Mouse (Mus musculus): ENCODE measurements around the gene Ovol3. TPM values are rescaled to one million over a fixed set of nuclear protein-coding genes. Genes with fewer than 3 reads are reported as not detected.
"Not testable (repeated sequence)": the region's sequence is repeated elsewhere in the genome, so short reads cannot be mapped to it uniquely, and the experiment has no call there.

Ovol3 gene
- polyA plus RNA-seq, 1 experiment from 2014 or later, result not detected

- no peak for DNase-seq (ENCODE audit: low spot score)
- 24% methylated on average over 11 of the region's 11 CpGs for WGBS
- Histone ChIP-seq H3K27me3 (replicated peaks; ENCODE audit: control insufficient read depth, insufficient read depth, low read length) (no peaks in the 10 kb centered on the region), H3K9ac (ENCODE audit: low read length) (peak overlapping the region; percentile 53), H3K4me2 (ENCODE audit: low read length) (peak overlapping the region; percentile 97), H3K9me3 (ENCODE audit: control insufficient read depth, low read length) (no peaks in the 10 kb centered on the region), H3K36me3 (ENCODE audit: control insufficient read depth, insufficient read depth, low read length) (peaks cover 15% of the 10 kb centered on the region), H3K4me1 (replicated peaks; ENCODE audit: control insufficient read depth, insufficient read depth, low read length) (0 out of 2 replicates have a peak, but pooled peaks cover 3% of the 10 kb centered on the region), H3K27ac (ENCODE audit: low read depth) (no peak overlapping the region), H3K4me3 (ENCODE audit: low read depth, low read length) (peak overlapping the region; percentile 48)
- no peak for ATAC-seq (replicated peaks; ENCODE audit: low FRiP score, low TSS enrichment, low read depth)
These were observed 15.5 kb downstream of the Ovol3 start for GRCm38 (mm10) chr7:30220008-30220356.

GRCm38 (mm10) chr7:30219293-30220007 lies 16.1 kb downstream of the Ovol3 start:
- peaks cover 9% of the 10 kb centered on the region for H3K36me3 ChIP-seq (ENCODE audit: control insufficient read depth, insufficient read depth, low read length)
- ATAC-seq (replicated peaks; ENCODE audit: low FRiP score, low TSS enrichment, low read depth) (peak; percentile 45), DNase-seq (ENCODE audit: low spot score) (peak; percentile 82)
- H3K27ac ChIP-seq (ENCODE audit: low read depth), result peak overlapping the region; percentile 33; the same call in 1 of the 2 replicates
- H3K9me3 ChIP-seq (ENCODE audit: control insufficient read depth, low read length), result no peaks in the 10 kb centered on the region
- peak overlapping the region; percentile 53 for H3K9ac ChIP-seq (ENCODE audit: low read length)
- no peaks in the 10 kb centered on the region for H3K27me3 ChIP-seq (replicated peaks; ENCODE audit: control insufficient read depth, insufficient read depth, low read length)
- 0 out of 2 replicates have a peak, but pooled peaks cover 3% of the 10 kb centered on the region for H3K4me1 ChIP-seq (replicated peaks; ENCODE audit: control insufficient read depth, insufficient read depth, low read length)
- 3% methylated on average over 16 of the region's 16 CpGs for WGBS
- peak overlapping the region; percentile 97 for H3K4me2 ChIP-seq (ENCODE audit: low read length)
- H3K4me3 ChIP-seq (ENCODE audit: low read depth, low read length), result peak overlapping the region; percentile 48

GRCm38 (mm10) chr7:30217277-30217676 lies 18.2 kb downstream of the Ovol3 start:
- 0 out of 2 replicates have a peak, but pooled peaks have one; percentile 37 for ATAC-seq (replicated peaks; ENCODE audit: low FRiP score, low TSS enrichment, low read depth)
- no peak for DNase-seq (ENCODE audit: low spot score)
- no peak overlapping the region for H3K4me3 ChIP-seq (ENCODE audit: low read depth, low read length)

GRCm38 (mm10) chr7:30216723-30217151 lies 18.8 kb downstream of the Ovol3 start:
- 1% methylated on average over 15 of the region's 16 CpGs for WGBS
- H3K4me2 ChIP-seq (ENCODE audit: low read length), result peak overlapping the region; percentile 45
- DNase-seq (ENCODE audit: low spot score) (peak; percentile 90), ATAC-seq (replicated peaks; ENCODE audit: low FRiP score, low TSS enrichment, low read depth) (peak; percentile 62)
- H3K27me3 ChIP-seq (replicated peaks; ENCODE audit: control insufficient read depth, insufficient read depth, low read length), result no peaks in the 10 kb centered on the region
- H3K27ac ChIP-seq (ENCODE audit: low read depth), result no peak overlapping the region; the same call in 1 of the 2 replicates
- 0 out of 2 replicates have a peak, but pooled peaks cover 3% of the 10 kb centered on the region for H3K4me1 ChIP-seq (replicated peaks; ENCODE audit: control insufficient read depth, insufficient read depth, low read length)
- H3K36me3 ChIP-seq (ENCODE audit: control insufficient read depth, insufficient read depth, low read length), result no peaks in the 10 kb centered on the region
- H3K9ac ChIP-seq (ENCODE audit: low read length), result no peak overlapping the region
- no peaks in the 10 kb centered on the region for H3K9me3 ChIP-seq (ENCODE audit: control insufficient read depth, low read length)
- no peak overlapping the region for H3K4me3 ChIP-seq (ENCODE audit: low read depth, low read length)

More at GRCm38 (mm10) chr7:30217277-30217676, 18.2 kb downstream of the Ovol3 start:
- Histone ChIP-seq H3K4me1 (replicated peaks; ENCODE audit: control insufficient read depth, insufficient read depth, low read length) (0 out of 2 replicates have a peak, but pooled peaks cover 3% of the 10 kb centered on the region), H3K27ac (ENCODE audit: low read depth) (no peak overlapping the region), H3K9ac (ENCODE audit: low read length) (no peak overlapping the region), H3K9me3 (ENCODE audit: control insufficient read depth, low read length) (no peaks in the 10 kb centered on the region), H3K36me3 (ENCODE audit: control insufficient read depth, insufficient read depth, low read length) (no peaks in the 10 kb centered on the region), H3K27me3 (replicated peaks; ENCODE audit: control insufficient read depth, insufficient read depth, low read length) (no peaks in the 10 kb centered on the region), H3K4me2 (ENCODE audit: low read length) (no peak overlapping the region)
- 68% methylated on average over 2 of the region's 2 CpGs for WGBS

GRCm38 (mm10) chr7:30215875-30216274 lies 19.6 kb downstream of the Ovol3 start:
- H3K9me3 ChIP-seq (ENCODE audit: control insufficient read depth, low read length), result no peaks in the 10 kb centered on the region
- H3K4me2 ChIP-seq (ENCODE audit: low read length), result no peak overlapping the region
- 0 out of 2 replicates have a peak, but pooled peaks cover 3% of the 10 kb centered on the region for H3K4me1 ChIP-seq (replicated peaks; ENCODE audit: control insufficient read depth, insufficient read depth, low read length)
- no peak for ATAC-seq (replicated peaks; ENCODE audit: low FRiP score, low TSS enrichment, low read depth)
- no peak overlapping the region for H3K4me3 ChIP-seq (ENCODE audit: low read depth, low read length)
- no peaks in the 10 kb centered on the region for H3K36me3 ChIP-seq (ENCODE audit: control insufficient read depth, insufficient read depth, low read length)
- 95% methylated on average over 3 of the region's 3 CpGs for WGBS
- DNase-seq (ENCODE audit: low spot score), result no peak
- no peak overlapping the region for H3K27ac ChIP-seq (ENCODE audit: low read depth)
- H3K27me3 ChIP-seq (replicated peaks; ENCODE audit: control insufficient read depth, insufficient read depth, low read length), result no peaks in the 10 kb centered on the region
- no peak overlapping the region for H3K9ac ChIP-seq (ENCODE audit: low read length)

- H3K4me3 ChIP-seq (ENCODE audit: low read depth, low read length), result no peak overlapping the region
- no peaks in the 10 kb centered on the region for H3K27me3 ChIP-seq (replicated peaks; ENCODE audit: control insufficient read depth, insufficient read depth, low read length)
- H3K4me2 ChIP-seq (ENCODE audit: low read length), result no peak overlapping the region
- no peak for DNase-seq (ENCODE audit: low spot score)
- 80% methylated on average over 3 of the region's 3 CpGs for WGBS
- no peaks in the 10 kb centered on the region for H3K9me3 ChIP-seq (ENCODE audit: control insufficient read depth, low read length)
- no peaks in the 10 kb centered on the region for H3K4me1 ChIP-seq (replicated peaks; ENCODE audit: control insufficient read depth, insufficient read depth, low read length)
- no peak overlapping the region for H3K9ac ChIP-seq (ENCODE audit: low read length)
- ATAC-seq (replicated peaks; ENCODE audit: low FRiP score, low TSS enrichment, low read depth), result no peak
- no peaks in the 10 kb centered on the region for H3K36me3 ChIP-seq (ENCODE audit: control insufficient read depth, insufficient read depth, low read length)
- no peak overlapping the region for H3K27ac ChIP-seq (ENCODE audit: low read depth)
These were observed 21.6 kb downstream of the Ovol3 start for GRCm38 (mm10) chr7:30213881-30214280.

- DNase-seq (ENCODE audit: low spot score) (no peak), ATAC-seq (replicated peaks; ENCODE audit: low FRiP score, low TSS enrichment, low read depth) (no peak)
- Histone ChIP-seq H3K4me3 (ENCODE audit: low read depth, low read length) (no peak overlapping the region), H3K27ac (ENCODE audit: low read depth) (no peak overlapping the region), H3K36me3 (ENCODE audit: control insufficient read depth, insufficient read depth, low read length) (no peaks in the 10 kb centered on the region), H3K9me3 (ENCODE audit: control insufficient read depth, low read length) (no peaks in the 10 kb centered on the region), H3K27me3 (replicated peaks; ENCODE audit: control insufficient read depth, insufficient read depth, low read length) (no peaks in the 10 kb centered on the region), H3K4me2 (ENCODE audit: low read length) (no peak overlapping the region), H3K4me1 (replicated peaks; ENCODE audit: control insufficient read depth, insufficient read depth, low read length) (no peaks in the 10 kb centered on the region), H3K9ac (ENCODE audit: low read length) (no peak overlapping the region)
- WGBS, result 34% methylated on average over 4 of the region's 4 CpGs
These were observed 24.5 kb downstream of the Ovol3 start for GRCm38 (mm10) chr7:30211025-30211424.

GRCm38 (mm10) chr7:30206364-30206763 lies 29.2 kb downstream of the Ovol3 start:
- H3K9me3 ChIP-seq (ENCODE audit: control insufficient read depth, low read length); H3K27ac ChIP-seq (ENCODE audit: low read depth); ATAC-seq (replicated peaks; ENCODE audit: low FRiP score, low TSS enrichment, low read depth); H3K9ac ChIP-seq (ENCODE audit: low read length); DNase-seq (ENCODE audit: low spot score); H3K4me3 ChIP-seq (ENCODE audit: low read depth, low read length); H3K27me3 ChIP-seq (replicated peaks; ENCODE audit: control insufficient read depth, insufficient read depth, low read length); H3K36me3 ChIP-seq (ENCODE audit: control insufficient read depth, insufficient read depth, low read length); H3K4me1 ChIP-seq (replicated peaks; ENCODE audit: control insufficient read depth, insufficient read depth, low read length); H3K4me2 ChIP-seq (ENCODE audit: low read length): not testable (repeated sequence)
- 54% methylated on average over 5 of the region's 5 CpGs for WGBS

- ATAC-seq (replicated peaks; ENCODE audit: low FRiP score, low TSS enrichment, low read depth) (no peak), DNase-seq (ENCODE audit: low spot score) (no peak)
- Histone ChIP-seq H3K27ac (ENCODE audit: low read depth) (no peak overlapping the region), H3K9me3 (ENCODE audit: control insufficient read depth, low read length) (no peaks in the 10 kb centered on the region), H3K27me3 (replicated peaks; ENCODE audit: control insufficient read depth, insufficient read depth, low read length) (no peaks in the 10 kb centered on the region), H3K4me3 (ENCODE audit: low read depth, low read length) (no peak overlapping the region), H3K9ac (ENCODE audit: low read length) (no peak overlapping the region), H3K36me3 (ENCODE audit: control insufficient read depth, insufficient read depth, low read length) (no peaks in the 10 kb centered on the region), H3K4me2 (ENCODE audit: low read length) (no peak overlapping the region), H3K4me1 (replicated peaks; ENCODE audit: control insufficient read depth, insufficient read depth, low read length) (no peaks in the 10 kb centered on the region)
- WGBS, result 10% methylated on average over 2 of the region's 2 CpGs
These were observed 30.1 kb downstream of the Ovol3 start for GRCm38 (mm10) chr7:30205383-30205782.
